Mouse (Mus musculus) midbrain, postnatal 0 days (tissue): ENCODE measurements around the gene Plg. TPM values are rescaled to one million over a fixed set of nuclear protein-coding genes. Genes with fewer than 3 reads are reported as not detected.

Experiments used
- ATAC-seq: fragments of 200-750 bp; cut with Nextera tagmentation; 2 replicates; pipeline ENCODE4 v1.8.0; 2017; ENCODE audit warnings: moderate number of reproducible peaks, mild to moderate bottlenecking, moderate TSS enrichment, moderate library complexity; ENCODE audit not compliant: low FRiP score
- DNase-seq: peaks from one replicate; pipeline ENCODE4 v3.0.0-alpha.2; 2015; ENCODE audit warnings: low spot score
- H3K27ac ChIP-seq: fragments of 300-500 bp; sonication (generic); 2 replicates; pipeline ENCODE4 v1.5.1; 2014; ENCODE audit warnings: low read depth, mild to moderate bottlenecking, low read length, mixed read lengths
- H3K27me3 ChIP-seq: fragments of 300-500 bp; sonication (generic); 2 replicates; pipeline ENCODE4 v1.6.1; 2014; ENCODE audit warnings: low read length, control low read depth, mixed read lengths; ENCODE audit not compliant: insufficient read depth
- H3K36me3 ChIP-seq: fragments of 300-500 bp; sonication (generic); 2 replicates; pipeline ENCODE4 v1.6.1; 2014; ENCODE audit warnings: low read length, control low read depth, mixed read lengths; ENCODE audit not compliant: insufficient read depth
- H3K4me1 ChIP-seq: fragments of 300-500 bp; sonication (generic); 2 replicates; pipeline ENCODE4 v1.6.1; 2014; ENCODE audit warnings: mild to moderate bottlenecking, control low read depth, antibody characterized with exemption, low read length, mixed read lengths; ENCODE audit not compliant: insufficient read depth
- H3K4me2 ChIP-seq: fragments of 300-500 bp; sonication (generic); 2 replicates; pipeline ENCODE4 v1.6.1; 2014; ENCODE audit warnings: low read depth, mild to moderate bottlenecking, low read length, mixed read lengths; ENCODE audit not compliant: poor library complexity, severe bottlenecking
- H3K4me3 ChIP-seq: fragments of 300-500 bp; sonication (generic); 2 replicates; pipeline ENCODE4 v1.5.1; 2014; ENCODE audit warnings: low read depth, mild to moderate bottlenecking, low read length, moderate library complexity
- H3K9ac ChIP-seq: fragments of 300-500 bp; sonication (generic); replicated peaks from 2 replicates; pipeline ENCODE4 v1.6.1; 2014; ENCODE audit warnings: mild to moderate bottlenecking, low read length, moderate library complexity, mixed read lengths; ENCODE audit not compliant: poor library complexity, severe bottlenecking
- H3K9me3 ChIP-seq: fragments of 300-500 bp; sonication (generic); 2 replicates; pipeline ENCODE4 v1.6.1; 2016; ENCODE audit warnings: low read length, control low read depth
- CTCF ChIP-seq: IDR thresholded peaks from 2 replicates; pipeline ENCODE4 v1.5.1; 2016; ENCODE audit warnings: antibody characterized with exemption, mild to moderate bottlenecking
- WGBS: fragments of 180-500 bp; shearing (Covaris S2); extraction: QIAGEN DNeasy Blood & Tissue Kit; methylation state at CpG from one replicate; pipeline ENCODE4 v1.1.7; 2014; 5-methylcytosine and 5-hydroxymethylcytosine counted together
- polyA plus RNA-seq: library from polyadenylated mRNA; unstranded; fragments of >200 nt; fragmentation: Nextera tagmentation; extraction: Ambion mirVana; gene quantifications from 2 replicates; pipeline ENCODE4 v1.2.1, GENCODE M21; 2015
- total RNA-seq: library from RNA; depleted of rRNA; stranded (reverse); fragments of >200 nt; gene quantifications from 2 replicates; pipeline ENCODE4 v1.2.3, GENCODE M21; 2014; rRNA removed

Gene Plg
- total and polyA plus RNA-seq, 2 experiments from 2014 or later, result not detected

- no peak overlapping the region for H3K27ac ChIP-seq
- H3K4me2 ChIP-seq, result no peak overlapping the region
- no peak for DNase-seq
- ATAC-seq, result no peak
- H3K27me3 ChIP-seq, result no peaks in the 10 kb centered on the region
- no peaks in the 10 kb centered on the region for H3K4me1 ChIP-seq
- H3K9me3 ChIP-seq, result no peaks in the 10 kb centered on the region
- H3K36me3 ChIP-seq, result no peaks in the 10 kb centered on the region
- no peak overlapping the region for H3K4me3 ChIP-seq
- no peak overlapping the region for H3K9ac ChIP-seq
- 84% methylated on average over 5 of the region's 5 CpGs for WGBS
- peak; percentile 56 for TF ChIP-seq CTCF
Observed at GRCm38 (mm10) chr17:12455143-12455790, 76.9 kb downstream of the Plg start.

- H3K4me2 ChIP-seq, result no peak overlapping the region
- no peak overlapping the region for H3K9ac ChIP-seq
- H3K4me3 ChIP-seq, result no peak overlapping the region
- no peak for ATAC-seq
- TF ChIP-seq CTCF, result peak; percentile 43
- no peaks in the 10 kb centered on the region for H3K36me3 ChIP-seq
- no peaks in the 10 kb centered on the region for H3K9me3 ChIP-seq
- no peaks in the 10 kb centered on the region for H3K27me3 ChIP-seq
- DNase-seq, result no peak
- no peak overlapping the region for H3K27ac ChIP-seq
- H3K4me1 ChIP-seq, result no peaks in the 10 kb centered on the region
Observed at GRCm38 (mm10) chr17:12461168-12461567, 82.8 kb downstream of the Plg start.

GRCm38 (mm10) chr17:12466501-12467000, 88.1 kb downstream of the Plg start:
- Histone ChIP-seq H3K27me3 (no peaks in the 10 kb centered on the region), H3K4me3 (no peak overlapping the region), H3K4me1 (no peaks in the 10 kb centered on the region), H3K9me3 (no peaks in the 10 kb centered on the region), H3K27ac (no peak overlapping the region), H3K36me3 (no peaks in the 10 kb centered on the region), H3K4me2 (no peak overlapping the region), H3K9ac (no peak overlapping the region)
- DNase-seq (no peak), ATAC-seq (no peak)
- 75% methylated on average over 4 of the region's 4 CpGs for WGBS
- TF ChIP-seq CTCF, result no peak

GRCm38 (mm10) chr17:12467642-12468041, 89.2 kb downstream of the Plg start:
- no peak overlapping the region for H3K4me2 ChIP-seq
- no peak overlapping the region for H3K4me3 ChIP-seq
- H3K27ac ChIP-seq, result no peak overlapping the region
- H3K4me1 ChIP-seq, result no peaks in the 10 kb centered on the region
- DNase-seq (no peak), ATAC-seq (no peak)
- H3K9me3 ChIP-seq, result no peaks in the 10 kb centered on the region
- H3K9ac ChIP-seq, result no peak overlapping the region
- TF ChIP-seq CTCF, result no peak
- H3K36me3 ChIP-seq, result no peaks in the 10 kb centered on the region
- no peaks in the 10 kb centered on the region for H3K27me3 ChIP-seq
- WGBS, result 84% methylated on average over 3 of the region's 3 CpGs

GRCm38 (mm10) chr17:12468745-12469144, 90.3 kb downstream of the Plg start:
- no peak for TF ChIP-seq CTCF
- no peaks in the 10 kb centered on the region for H3K9me3 ChIP-seq
- H3K36me3 ChIP-seq, result no peaks in the 10 kb centered on the region
- WGBS, result 80% methylated on average over 5 of the region's 5 CpGs
- no peak for DNase-seq
- H3K4me3 ChIP-seq, result no peak overlapping the region
- no peaks in the 10 kb centered on the region for H3K27me3 ChIP-seq
- no peak for ATAC-seq
- H3K4me1 ChIP-seq, result no peaks in the 10 kb centered on the region
- H3K9ac ChIP-seq, result no peak overlapping the region
- H3K27ac ChIP-seq, result no peak overlapping the region
- no peak overlapping the region for H3K4me2 ChIP-seq

Other genes with a start within 250 kb of the Plg start
- gene Map3k4, start 59.8 kb upstream of the Plg start, total RNA-seq, result 36.1 and 37.1 TPM in 2 replicates
- gene Map3k4, start 59.8 kb upstream of the Plg start, polyA plus RNA-seq, result 35.1 and 47.9 TPM in 2 replicates
- gene Slc22a3, start 129.1 kb downstream of the Plg start, total RNA-seq, result 2.4 and 4.6 TPM in 2 replicates
- 3.1 and 3.7 TPM in 2 replicates for gene Slc22a3, start 129.1 kb downstream of the Plg start, polyA plus RNA-seq
- 0.44 and 0.66 TPM in 2 replicates for gene Slc22a2, start 205.5 kb downstream of the Plg start, total RNA-seq
- gene Slc22a2, start 205.5 kb downstream of the Plg start, polyA plus RNA-seq, result 0.72 and 0.83 TPM in 2 replicates